Mouse (Mus musculus) Patski (cell line): ENCODE data around the gene C1qtnf3. TPM values are rescaled to one million over a fixed set of nuclear protein-coding genes. Genes with fewer than 3 reads are reported as not detected.

Experiments
- ATAC-seq: fragments of 100-300 bp; one replicate; pipeline ENCODE4 v1.8.0; 2021
- CTCF ChIA-PET: fragments of 350-600 bp; sonication (Branson Sonifier 250); formaldehyde crosslinking; loops from one replicate; lab custom pipeline; 2022; ENCODE audit warnings: inconsistent platforms; lab: Charles Lee
- POLR2A ChIA-PET: fragments of 350-600 bp; sonication (Branson Sonifier 250); formaldehyde crosslinking; loops from one replicate; lab custom pipeline; 2022; ENCODE audit warnings: antibody characterized with exemption, inconsistent platforms; lab: Charles Lee
- DNase-seq: peaks from one replicate; pipeline ENCODE4 v3.0.0-alpha.2; 2011; ENCODE audit warnings: low read depth, low spot score
- H3K27me3 ChIP-seq: fragments of 371-371 bp; one replicate; pipeline ENCODE4 v1.5.1; 2021
- CTCF ChIP-seq: fragments of 100-300 bp; IDR thresholded peaks from one replicate; pipeline ENCODE4 v1.5.1; 2021
- in situ Hi-C: fragments of 300-500 bp; cut with MboI; formaldehyde crosslinking; loops from 3 replicates; pipeline ENCODE4 v1.11.1; 2018; ENCODE audit warnings: low pct_unique_long_range_greater_than_20kb, mixed read lengths
- polyA plus RNA-seq: library from polyadenylated mRNA; unstranded; gene quantifications from one replicate; pipeline ENCODE4 v1.2.3, GENCODE M21; 2021

C1qtnf3 gene
- polyA plus RNA-seq, 1 experiment from 2014 or later = 0.05 TPM

GRCm38 (mm10) chr15:11026801-11027561, 74.8 kb downstream of the C1qtnf3 start:
- POLR2A ChIA-PET = no interaction called here
- CTCF ChIA-PET = no interaction called here
- ATAC-seq = no peak
- no peak for TF ChIP-seq CTCF
- in situ Hi-C loops = loop anchor here (25.0 kb wide), 1 partner anchor 935 kb away; no protein-coding TSS in a partner anchor
- peaks cover 34% of the 10 kb centered on the region for H3K27me3 ChIP-seq
- DNase-seq = no peak

Other genes starting within 250 kb of the C1qtnf3 start
- gene Rai14, start 237.7 kb upstream of the C1qtnf3 start, polyA plus RNA-seq = 55.3 TPM
- 15.2 TPM for gene Amacr, start 29.4 kb downstream of the C1qtnf3 start, polyA plus RNA-seq
- not detected for gene Slc45a2, start 48.4 kb downstream of the C1qtnf3 start, polyA plus RNA-seq
- not detected for gene Rxfp3, start 85.7 kb downstream of the C1qtnf3 start, polyA plus RNA-seq
- 0.36 TPM for gene Adamts12, start 112.5 kb downstream of the C1qtnf3 start, polyA plus RNA-seq